Mouse (Mus musculus): ENCODE measurements around the gene Rabgap1l. TPM values are rescaled to one million over a fixed set of nuclear protein-coding genes. Genes with fewer than 3 reads are reported as not detected.

The Rabgap1l gene
- polyA plus RNA-seq, 1 experiment from 2014 or later = 69.3 TPM

GRCm38 (mm10) chr1:160496906-160497577, 296.0 kb downstream of the Rabgap1l start:
- ATAC-seq (replicated peaks; ENCODE audit: low FRiP score) = no peak
- Histone ChIP-seq H3K9me3 (ENCODE audit: control insufficient read depth, low read length) (no peaks in the 10 kb centered on the region), H3K27me3 (replicated peaks; ENCODE audit: control insufficient read depth, insufficient read depth, low read length) (no peaks in the 10 kb centered on the region), H3K9ac (ENCODE audit: low read depth, low read length) (no peak overlapping the region), H3K4me3 (ENCODE audit: low read depth, low read length) (no peak overlapping the region), H3K27ac (ENCODE audit: low read depth, low read length) (no peak overlapping the region), H3K36me3 (ENCODE audit: control insufficient read depth, insufficient read depth, low read length) (no peaks in the 10 kb centered on the region), H3K4me1 (replicated peaks; ENCODE audit: control insufficient read depth, insufficient read depth, low read length) (no peaks in the 10 kb centered on the region), H3K4me2 (no peak overlapping the region)
- no peak for DNase-seq (ENCODE audit: low spot score)
- WGBS = 79% methylated on average over 3 of the region's 3 CpGs

- H3K27me3 ChIP-seq (replicated peaks; ENCODE audit: control insufficient read depth, insufficient read depth, low read length) = no peaks in the 10 kb centered on the region
- H3K27ac ChIP-seq (ENCODE audit: low read depth, low read length) = no peak overlapping the region
- no peaks in the 10 kb centered on the region for H3K36me3 ChIP-seq (ENCODE audit: control insufficient read depth, insufficient read depth, low read length)
- H3K9ac ChIP-seq (ENCODE audit: low read depth, low read length) = no peak overlapping the region
- no peaks in the 10 kb centered on the region for H3K9me3 ChIP-seq (ENCODE audit: control insufficient read depth, low read length)
- ATAC-seq (replicated peaks; ENCODE audit: low FRiP score) (no peak), DNase-seq (ENCODE audit: low spot score) (no peak)
- H3K4me1 ChIP-seq (replicated peaks; ENCODE audit: control insufficient read depth, insufficient read depth, low read length) = no peaks in the 10 kb centered on the region
- H3K4me3 ChIP-seq (ENCODE audit: low read depth, low read length) = no peak overlapping the region
- WGBS = 55% methylated on average over 3 of the region's 3 CpGs
- H3K4me2 ChIP-seq = no peak overlapping the region
Measured at GRCm38 (mm10) chr1:160485731-160486130, 307.3 kb downstream of the Rabgap1l start.

- DNase-seq (ENCODE audit: low spot score) (no peak), ATAC-seq (replicated peaks; ENCODE audit: low FRiP score) (no peak)
- H3K36me3 ChIP-seq (ENCODE audit: control insufficient read depth, insufficient read depth, low read length) = no peaks in the 10 kb centered on the region
- H3K4me3 ChIP-seq (ENCODE audit: low read depth, low read length) = no peak overlapping the region
- H3K4me1 ChIP-seq (replicated peaks; ENCODE audit: control insufficient read depth, insufficient read depth, low read length) = no peaks in the 10 kb centered on the region
- H3K27me3 ChIP-seq (replicated peaks; ENCODE audit: control insufficient read depth, insufficient read depth, low read length) = no peaks in the 10 kb centered on the region
- H3K4me2 ChIP-seq = no peak overlapping the region
- H3K9me3 ChIP-seq (ENCODE audit: control insufficient read depth, low read length) = no peaks in the 10 kb centered on the region
- 90% methylated on average over 7 of the region's 7 CpGs for WGBS
- no peak overlapping the region for H3K9ac ChIP-seq (ENCODE audit: low read depth, low read length)
- no peak overlapping the region for H3K27ac ChIP-seq (ENCODE audit: low read depth, low read length)
Measured at GRCm38 (mm10) chr1:160485028-160485427, 308.0 kb downstream of the Rabgap1l start.

GRCm38 (mm10) chr1:160481643-160482042, 311.4 kb downstream of the Rabgap1l start:
- Histone ChIP-seq H3K4me1 (replicated peaks; ENCODE audit: control insufficient read depth, insufficient read depth, low read length) (no peaks in the 10 kb centered on the region), H3K36me3 (ENCODE audit: control insufficient read depth, insufficient read depth, low read length) (no peaks in the 10 kb centered on the region), H3K9ac (ENCODE audit: low read depth, low read length) (no peak overlapping the region), H3K27me3 (replicated peaks; ENCODE audit: control insufficient read depth, insufficient read depth, low read length) (no peaks in the 10 kb centered on the region), H3K9me3 (ENCODE audit: control insufficient read depth, low read length) (no peaks in the 10 kb centered on the region), H3K4me2 (no peak overlapping the region), H3K27ac (ENCODE audit: low read depth, low read length) (no peak overlapping the region), H3K4me3 (ENCODE audit: low read depth, low read length) (no peak overlapping the region)
- ATAC-seq (replicated peaks; ENCODE audit: low FRiP score) (no peak), DNase-seq (ENCODE audit: low spot score) (no peak)
- WGBS = 89% methylated on average over 2 of the region's 2 CpGs

- Histone ChIP-seq H3K4me3 (ENCODE audit: low read depth, low read length) (no peak overlapping the region), H3K9ac (ENCODE audit: low read depth, low read length) (no peak overlapping the region), H3K36me3 (ENCODE audit: control insufficient read depth, insufficient read depth, low read length) (no peaks in the 10 kb centered on the region), H3K4me2 (no peak overlapping the region), H3K27me3 (replicated peaks; ENCODE audit: control insufficient read depth, insufficient read depth, low read length) (no peaks in the 10 kb centered on the region), H3K4me1 (replicated peaks; ENCODE audit: control insufficient read depth, insufficient read depth, low read length) (no peaks in the 10 kb centered on the region), H3K27ac (ENCODE audit: low read depth, low read length) (no peak overlapping the region), H3K9me3 (ENCODE audit: control insufficient read depth, low read length) (no peaks in the 10 kb centered on the region)
- no peak for ATAC-seq (replicated peaks; ENCODE audit: low FRiP score)
- DNase-seq (ENCODE audit: low spot score) = no peak
Measured at GRCm38 (mm10) chr1:160467443-160467842, 325.6 kb downstream of the Rabgap1l start.

- no peak overlapping the region for H3K4me3 ChIP-seq (ENCODE audit: low read depth, low read length)
- DNase-seq (ENCODE audit: low spot score) (no peak), ATAC-seq (replicated peaks; ENCODE audit: low FRiP score) (no peak)
- H3K4me2 ChIP-seq = no peak overlapping the region
- no peak overlapping the region for H3K27ac ChIP-seq (ENCODE audit: low read depth, low read length)
- no peaks in the 10 kb centered on the region for H3K4me1 ChIP-seq (replicated peaks; ENCODE audit: control insufficient read depth, insufficient read depth, low read length)
- H3K27me3 ChIP-seq (replicated peaks; ENCODE audit: control insufficient read depth, insufficient read depth, low read length) = no peaks in the 10 kb centered on the region
- no peaks in the 10 kb centered on the region for H3K36me3 ChIP-seq (ENCODE audit: control insufficient read depth, insufficient read depth, low read length)
- H3K9me3 ChIP-seq (ENCODE audit: control insufficient read depth, low read length) = no peaks in the 10 kb centered on the region
- H3K9ac ChIP-seq (ENCODE audit: low read depth, low read length) = no peak overlapping the region
Measured at GRCm38 (mm10) chr1:160465186-160465585, 327.8 kb downstream of the Rabgap1l start.

GRCm38 (mm10) chr1:160464148-160464547, 328.9 kb downstream of the Rabgap1l start:
- Histone ChIP-seq H3K27ac (ENCODE audit: low read depth, low read length) (no peak overlapping the region), H3K36me3 (ENCODE audit: control insufficient read depth, insufficient read depth, low read length) (no peaks in the 10 kb centered on the region), H3K4me2 (no peak overlapping the region), H3K27me3 (replicated peaks; ENCODE audit: control insufficient read depth, insufficient read depth, low read length) (no peaks in the 10 kb centered on the region), H3K9ac (ENCODE audit: low read depth, low read length) (no peak overlapping the region), H3K4me1 (replicated peaks; ENCODE audit: control insufficient read depth, insufficient read depth, low read length) (no peaks in the 10 kb centered on the region), H3K4me3 (ENCODE audit: low read depth, low read length) (no peak overlapping the region), H3K9me3 (ENCODE audit: control insufficient read depth, low read length) (no peaks in the 10 kb centered on the region)
- DNase-seq (ENCODE audit: low spot score) = no peak
- no peak for ATAC-seq (replicated peaks; ENCODE audit: low FRiP score)

- DNase-seq (ENCODE audit: low spot score) (no peak), ATAC-seq (replicated peaks; ENCODE audit: low FRiP score) (no peak)
- H3K9me3 ChIP-seq (ENCODE audit: control insufficient read depth, low read length) = no peaks in the 10 kb centered on the region
- no peak overlapping the region for H3K4me2 ChIP-seq
- H3K4me1 ChIP-seq (replicated peaks; ENCODE audit: control insufficient read depth, insufficient read depth, low read length) = no peaks in the 10 kb centered on the region
- 91% methylated on average over 1 of the region's 1 CpGs for WGBS
- no peak overlapping the region for H3K4me3 ChIP-seq (ENCODE audit: low read depth, low read length)
- no peaks in the 10 kb centered on the region for H3K27me3 ChIP-seq (replicated peaks; ENCODE audit: control insufficient read depth, insufficient read depth, low read length)
- no peak overlapping the region for H3K27ac ChIP-seq (ENCODE audit: low read depth, low read length)
- H3K36me3 ChIP-seq (ENCODE audit: control insufficient read depth, insufficient read depth, low read length) = no peaks in the 10 kb centered on the region
- no peak overlapping the region for H3K9ac ChIP-seq (ENCODE audit: low read depth, low read length)
Measured at GRCm38 (mm10) chr1:160460346-160460745, 332.7 kb downstream of the Rabgap1l start.

- ATAC-seq (replicated peaks; ENCODE audit: low FRiP score) = no peak
- no peak overlapping the region for H3K4me3 ChIP-seq (ENCODE audit: low read depth, low read length)
- H3K27me3 ChIP-seq (replicated peaks; ENCODE audit: control insufficient read depth, insufficient read depth, low read length) = no peaks in the 10 kb centered on the region
- no peak overlapping the region for H3K9ac ChIP-seq (ENCODE audit: low read depth, low read length)
- H3K4me1 ChIP-seq (replicated peaks; ENCODE audit: control insufficient read depth, insufficient read depth, low read length) = no peaks in the 10 kb centered on the region
- no peak for DNase-seq (ENCODE audit: low spot score)
- 66% methylated on average over 2 of the region's 2 CpGs for WGBS
- no peaks in the 10 kb centered on the region; the same call in 1 of the 2 replicates for H3K36me3 ChIP-seq (ENCODE audit: control insufficient read depth, insufficient read depth, low read length)
- H3K4me2 ChIP-seq = no peak overlapping the region
- no peak overlapping the region for H3K27ac ChIP-seq (ENCODE audit: low read depth, low read length)
- H3K9me3 ChIP-seq (ENCODE audit: control insufficient read depth, low read length) = no peaks in the 10 kb centered on the region
Measured at GRCm38 (mm10) chr1:160451663-160452062, 341.3 kb downstream of the Rabgap1l start.

All from liver, embryonic 11.5 days (tissue).